Mouse (Mus musculus): ENCODE data around the gene Med23. TPM values are rescaled to one million over a fixed set of nuclear protein-coding genes. Genes with fewer than 3 reads are reported as not detected.
A peak's percentile ranks its signal among the peaks of the same experiment; 100 is the strongest.

Gene Med23
- polyA plus RNA-seq, 1 experiment from 2014 or later, result 25.0 TPM

DNA sequence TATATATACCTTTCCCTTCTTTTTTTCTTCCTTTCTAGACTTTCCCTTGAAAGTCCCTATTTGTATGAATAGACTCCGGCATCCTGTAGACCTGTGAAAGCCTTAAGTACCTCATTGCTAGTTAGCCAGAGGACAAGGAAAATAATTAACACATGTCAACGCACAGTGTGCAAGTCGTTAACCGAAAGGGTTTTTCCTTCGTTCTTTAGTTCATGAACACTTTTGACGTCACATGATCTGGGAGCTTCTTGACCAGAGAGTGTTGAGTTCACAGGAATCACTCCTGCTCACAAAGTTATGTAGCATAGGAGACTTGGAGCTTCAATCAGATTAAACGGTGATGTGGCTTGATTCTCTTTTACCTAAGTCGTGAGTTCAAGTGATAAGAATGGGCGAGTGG lies 37.5 kb upstream of the Med23 start:
- Histone ChIP-seq H3K4me1 (replicated peaks) (peaks cover 22% of the 10 kb centered on the region), H3K36me3 (no peaks in the 10 kb centered on the region), H3K27me3 (no peaks in the 10 kb centered on the region), H3K9me3 (no peaks in the 10 kb centered on the region), H3K4me3 (no peak overlapping the region), H3K9ac (no peak overlapping the region), H3K4me2 (no peak overlapping the region), H3K27ac (replicated peaks) (no peak overlapping the region)
- 96% methylated on average over 9 of the region's 9 CpGs for WGBS
- ATAC-seq (ENCODE audit: low read depth), result no peak

GRCm38 (mm10) chr10:24834634-24835371 lies 35.0 kb upstream of the Med23 start:
- Histone ChIP-seq H3K4me3 (peak overlapping the region; percentile 26; the same call in 1 of the 2 replicates), H3K27me3 (no peaks in the 10 kb centered on the region), H3K4me2 (peak overlapping the region; percentile 51), H3K27ac (replicated peaks) (no peak overlapping the region), H3K9ac (no peak overlapping the region), H3K36me3 (no peaks in the 10 kb centered on the region), H3K4me1 (replicated peaks) (peaks cover 22% of the 10 kb centered on the region), H3K9me3 (no peaks in the 10 kb centered on the region)
- 0 out of 2 replicates have a peak, but pooled peaks have one; percentile 30 for ATAC-seq (ENCODE audit: low read depth)
- 12% methylated on average over 4 of the region's 4 CpGs for WGBS

GRCm38 (mm10) chr10:24835702-24836342 lies 34.0 kb upstream of the Med23 start:
- 14% methylated on average over 12 of the region's 12 CpGs for WGBS
- peak overlapping the region; percentile 56 for H3K9ac ChIP-seq

GRCm38 (mm10) chr10:24836366-24837038 lies 33.3 kb upstream of the Med23 start:
- 51% methylated on average over 4 of the region's 4 CpGs for WGBS
- peak; percentile 63; the same call in 1 of the 2 replicates for ATAC-seq (ENCODE audit: low read depth)
- Histone ChIP-seq H3K36me3 (no peaks in the 10 kb centered on the region), H3K9ac (no peak overlapping the region), H3K9me3 (no peaks in the 10 kb centered on the region), H3K4me1 (replicated peaks) (peaks cover 22% of the 10 kb centered on the region), H3K27me3 (no peaks in the 10 kb centered on the region), H3K4me3 (peak overlapping the region; percentile 26; the same call in 1 of the 2 replicates), H3K27ac (replicated peaks) (peak overlapping the region; percentile 39; the same call in 1 of the 2 replicates), H3K4me2 (peak overlapping the region; percentile 51)

More at GRCm38 (mm10) chr10:24835702-24836342, 34.0 kb upstream of the Med23 start:
- no peaks in the 10 kb centered on the region for H3K27me3 ChIP-seq
- peak overlapping the region; percentile 39 for H3K27ac ChIP-seq (replicated peaks)
- no peaks in the 10 kb centered on the region for H3K36me3 ChIP-seq
- peak overlapping the region; percentile 26 for H3K4me3 ChIP-seq
- peaks cover 22% of the 10 kb centered on the region for H3K4me1 ChIP-seq (replicated peaks)
- ATAC-seq (ENCODE audit: low read depth), result peak; percentile 86
- H3K4me2 ChIP-seq, result peak overlapping the region; percentile 51
- no peaks in the 10 kb centered on the region for H3K9me3 ChIP-seq

GRCm38 (mm10) chr10:24840795-24841194 lies 29.0 kb upstream of the Med23 start:
- Histone ChIP-seq H3K27ac (replicated peaks) (no peak overlapping the region), H3K36me3 (no peaks in the 10 kb centered on the region), H3K9me3 (peaks cover 6% of the 10 kb centered on the region; the same call in 1 of the 2 replicates), H3K9ac (no peak overlapping the region), H3K4me1 (replicated peaks) (peaks cover 9% of the 10 kb centered on the region), H3K27me3 (no peaks in the 10 kb centered on the region), H3K4me3 (no peak overlapping the region), H3K4me2 (no peak overlapping the region)
- 94% methylated on average over 4 of the region's 4 CpGs for WGBS
- ATAC-seq (ENCODE audit: low read depth), result no peak

GRCm38 (mm10) chr10:24841998-24842397 lies 27.8 kb upstream of the Med23 start:
- H3K27me3 ChIP-seq, result no peaks in the 10 kb centered on the region
- H3K36me3 ChIP-seq, result no peaks in the 10 kb centered on the region
- H3K4me1 ChIP-seq (replicated peaks), result no peaks in the 10 kb centered on the region
- H3K27ac ChIP-seq (replicated peaks), result no peak overlapping the region
- no peak for ATAC-seq (ENCODE audit: low read depth)
- no peak overlapping the region for H3K4me3 ChIP-seq
- no peak overlapping the region for H3K4me2 ChIP-seq
- peaks cover 6% of the 10 kb centered on the region; the same call in 1 of the 2 replicates for H3K9me3 ChIP-seq
- WGBS, result 35% methylated on average over 2 of the region's 2 CpGs
- no peak overlapping the region for H3K9ac ChIP-seq

DNA sequence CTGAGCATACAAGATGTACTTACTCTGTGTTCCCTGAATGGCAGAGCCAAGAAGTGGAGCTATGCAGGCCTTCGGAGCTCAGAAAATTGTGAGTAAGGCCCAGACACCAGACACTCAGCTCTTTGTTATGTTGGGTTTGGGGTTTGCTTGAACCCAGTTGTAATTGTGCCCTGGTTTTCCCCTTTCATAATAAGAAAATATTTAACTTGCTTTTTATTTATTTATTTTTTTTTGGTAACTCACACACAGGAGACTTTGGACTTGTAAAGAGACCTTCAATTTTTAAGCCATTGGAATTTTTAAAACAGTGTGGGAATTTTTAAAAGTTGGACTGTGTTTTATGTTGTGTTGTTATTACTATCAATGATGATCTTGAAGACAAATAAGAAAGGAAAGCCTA lies 27.1 kb upstream of the Med23 start, which contains the start of gene Enpp3:
Enpp3 (minus strand) TSS at position 148 of the 400 bp plus-strand sequence.
- Histone ChIP-seq H3K36me3 (no peaks in the 10 kb centered on the region), H3K9me3 (peaks cover 6% of the 10 kb centered on the region; the same call in 1 of the 2 replicates), H3K27me3 (no peaks in the 10 kb centered on the region), H3K9ac (no peak within 1 kb of the TSS), H3K27ac (replicated peaks) (no peak within 1 kb of the TSS), H3K4me1 (replicated peaks) (no peaks in the 10 kb centered on the region), H3K4me3 (no peak within 1 kb of the TSS), H3K4me2 (no peak within 1 kb of the TSS)
- no peak for ATAC-seq (ENCODE audit: low read depth)
- 78% methylated on average over 1 of the region's 1 CpGs for WGBS

- no peaks in the 10 kb centered on the region for H3K27me3 ChIP-seq
- H3K4me1 ChIP-seq (replicated peaks), result no peaks in the 10 kb centered on the region
- H3K9ac ChIP-seq, result no peak overlapping the region
- H3K9me3 ChIP-seq, result no peaks in the 10 kb centered on the region
- H3K4me3 ChIP-seq, result no peak overlapping the region
- H3K36me3 ChIP-seq, result no peaks in the 10 kb centered on the region
- ATAC-seq (ENCODE audit: low read depth), result no peak
- H3K4me2 ChIP-seq, result no peak overlapping the region
- 80% methylated on average over 2 of the region's 2 CpGs for WGBS
- H3K27ac ChIP-seq (replicated peaks), result no peak overlapping the region
These were observed 6.6 kb upstream of the Med23 start for GRCm38 (mm10) chr10:24863146-24863545.

DNA sequence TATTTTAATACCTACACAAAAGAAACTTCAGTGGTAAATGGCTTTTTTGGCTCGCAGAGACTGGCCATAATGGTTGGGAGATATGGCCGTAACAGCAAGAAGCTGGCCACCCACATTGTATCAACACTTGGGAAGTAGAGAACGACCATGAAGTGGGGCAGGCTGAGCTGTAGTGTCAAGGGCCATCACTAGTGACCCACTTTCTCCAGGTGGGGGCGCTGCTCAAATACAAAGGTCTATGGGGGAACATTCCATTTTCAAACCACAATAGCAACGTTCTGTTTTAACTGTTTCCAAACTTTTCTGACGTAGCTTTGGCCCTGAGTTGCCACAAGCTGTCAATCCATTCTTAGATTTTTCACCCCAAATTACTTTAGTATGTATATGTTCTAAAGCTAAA lies 5.4 kb upstream of the Med23 start:
- 73% methylated on average over 6 of the region's 6 CpGs for WGBS
- Histone ChIP-seq H3K9ac (no peak overlapping the region), H3K36me3 (no peaks in the 10 kb centered on the region), H3K4me3 (no peak overlapping the region), H3K4me2 (no peak overlapping the region), H3K27me3 (no peaks in the 10 kb centered on the region), H3K9me3 (no peaks in the 10 kb centered on the region), H3K27ac (replicated peaks) (no peak overlapping the region), H3K4me1 (replicated peaks) (no peaks in the 10 kb centered on the region)
- ATAC-seq (ENCODE audit: low read depth), result no peak

- 76% methylated on average over 4 of the region's 4 CpGs for WGBS
- peaks cover 66% of the 10 kb centered on the region for H3K36me3 ChIP-seq
These were observed 3.8 kb downstream of the Med23 start for GRCm38 (mm10) chr10:24873624-24874023.

DNA sequence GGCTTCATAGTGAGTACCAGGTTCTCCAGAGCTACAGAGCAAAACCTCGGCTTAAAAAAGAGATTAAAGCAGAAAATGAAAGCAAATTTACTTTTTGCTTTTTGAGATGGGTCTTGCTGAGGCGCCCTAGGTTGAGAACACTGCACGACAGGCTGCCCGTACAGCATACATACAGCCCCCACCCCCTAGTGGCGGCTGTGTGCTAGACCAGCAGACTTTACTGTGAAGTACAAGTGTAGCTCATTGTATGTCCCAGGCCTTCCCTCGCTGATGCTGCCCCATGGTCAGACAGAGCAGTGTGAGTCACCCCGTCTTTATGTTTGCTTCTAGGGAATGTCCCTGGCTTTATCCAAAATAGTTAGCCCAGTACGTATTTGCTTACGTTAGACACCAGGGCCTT lies 16.2 kb downstream of the Med23 start:
- H3K27me3 ChIP-seq, result no peaks in the 10 kb centered on the region
- ATAC-seq (ENCODE audit: low read depth), result no peak
- no peak overlapping the region for H3K27ac ChIP-seq (replicated peaks)
- no peaks in the 10 kb centered on the region for H3K9me3 ChIP-seq
- no peaks in the 10 kb centered on the region for H3K4me1 ChIP-seq (replicated peaks)
- H3K4me3 ChIP-seq, result no peak overlapping the region
- no peak overlapping the region for H3K4me2 ChIP-seq
- H3K36me3 ChIP-seq, result peaks cover 92% of the 10 kb centered on the region
- no peak overlapping the region for H3K9ac ChIP-seq
- WGBS, result 85% methylated on average over 9 of the region's 9 CpGs

More at GRCm38 (mm10) chr10:24873624-24874023, 3.8 kb downstream of the Med23 start:
- ATAC-seq (ENCODE audit: low read depth), result no peak
- Histone ChIP-seq H3K9me3 (no peaks in the 10 kb centered on the region), H3K27me3 (no peaks in the 10 kb centered on the region), H3K4me2 (no peak overlapping the region), H3K9ac (no peak overlapping the region), H3K27ac (replicated peaks) (no peak overlapping the region), H3K4me1 (replicated peaks) (peaks cover 3% of the 10 kb centered on the region), H3K4me3 (no peak overlapping the region)

DNA sequence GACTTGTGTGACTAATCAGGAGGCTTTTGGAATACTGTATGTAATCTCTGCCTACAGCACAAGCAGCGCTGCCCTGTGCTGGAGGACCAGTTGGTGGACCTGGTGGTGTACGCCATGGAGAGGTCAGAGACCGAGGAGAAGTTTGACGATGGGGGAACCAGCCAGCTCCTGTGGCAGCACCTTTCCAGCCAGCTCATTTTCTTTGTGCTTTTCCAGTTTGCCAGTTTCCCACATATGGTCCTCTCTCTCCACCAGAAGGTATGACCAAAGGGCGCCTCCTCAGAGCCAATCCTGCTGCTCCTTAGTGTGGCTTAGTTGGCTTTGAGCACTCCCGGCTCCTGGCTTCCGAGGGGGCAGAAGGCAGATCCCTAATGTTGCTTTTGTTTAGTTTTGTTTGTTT lies 18.6 kb downstream of the Med23 start:
- H3K4me1 ChIP-seq (replicated peaks), result no peaks in the 10 kb centered on the region
- no peak overlapping the region for H3K4me3 ChIP-seq
- no peaks in the 10 kb centered on the region for H3K9me3 ChIP-seq
- 96% methylated on average over 7 of the region's 7 CpGs for WGBS
- H3K27ac ChIP-seq (replicated peaks), result no peak overlapping the region
- no peak overlapping the region for H3K9ac ChIP-seq
- H3K4me2 ChIP-seq, result no peak overlapping the region
- no peaks in the 10 kb centered on the region for H3K27me3 ChIP-seq
- no peak for ATAC-seq (ENCODE audit: low read depth)
- H3K36me3 ChIP-seq, result peaks cover 88% of the 10 kb centered on the region

Measured in neural tube, embryonic 13.5 days (tissue).